Mouse (Mus musculus): ENCODE data around the gene Plac9a. TPM values are rescaled to one million over a fixed set of nuclear protein-coding genes. Genes with fewer than 3 reads are reported as not detected.

The Plac9a gene
- total RNA-seq, 2 experiments from 2014 or later, result not detected

- peak; percentile 95 for ATAC-seq (replicated peaks; ENCODE audit: low FRiP score, poor library complexity, severe bottlenecking)
Observed at GRCm38 (mm10) chr14:25841991-25842687, 60.8 kb downstream of the Plac9a start, which contains the start of gene Anxa11. Anxa11 (plus strand) TSS chr14:25842156.

- no peak for ATAC-seq (replicated peaks; ENCODE audit: low FRiP score, poor library complexity, severe bottlenecking)
Observed at GRCm38 (mm10) chr14:25841579-25841978, 61.3 kb downstream of the Plac9a start.

GRCm38 (mm10) chr14:25840961-25841360 lies 61.9 kb downstream of the Plac9a start:
- no peak for ATAC-seq (replicated peaks; ENCODE audit: low FRiP score, poor library complexity, severe bottlenecking)

GRCm38 (mm10) chr14:25839791-25840190 lies 63.1 kb downstream of the Plac9a start:
- ATAC-seq (replicated peaks; ENCODE audit: low FRiP score, poor library complexity, severe bottlenecking), result no peak

- no peak for ATAC-seq (replicated peaks; ENCODE audit: low FRiP score, poor library complexity, severe bottlenecking)
Observed at GRCm38 (mm10) chr14:25838411-25838810, 64.5 kb downstream of the Plac9a start.

Other genes with a start within 250 kb of the Plac9a start
- 11.7 and 16.5 TPM in 2 replicates for gene Ppif, start 208.9 kb downstream of the Plac9a start, total RNA-seq (2015; ENCODE audit: low replicate concordance)
- gene Ppif, start 208.9 kb downstream of the Plac9a start, total RNA-seq (2017; ENCODE audit: low replicate concordance), result 2.6 and 4.7 TPM in 2 replicates
- gene Zcchc24, start 134.1 kb downstream of the Plac9a start, total RNA-seq (2015; ENCODE audit: low replicate concordance), result 2.7 TPM in 1 of 2 replicates, not detected in the other
- gene Zcchc24, start 134.1 kb downstream of the Plac9a start, total RNA-seq (2017; ENCODE audit: low replicate concordance), result 0.94 and 0.98 TPM in 2 replicates
- 28.2 and 30.9 TPM in 2 replicates for gene Anxa11, start 60.9 kb downstream of the Plac9a start, total RNA-seq (2015; ENCODE audit: low replicate concordance)
- 4.3 and 6.8 TPM in 2 replicates for gene Anxa11, start 60.9 kb downstream of the Plac9a start, total RNA-seq (2017; ENCODE audit: low replicate concordance)
- 1.5 and 1.9 TPM in 2 replicates for gene Tmem254a, start 24.6 kb upstream of the Plac9a start, total RNA-seq (2015; ENCODE audit: low replicate concordance)
- gene Tmem254a, start 24.6 kb upstream of the Plac9a start, total RNA-seq (2017; ENCODE audit: low replicate concordance), result not detected in 2 replicates
- gene Cphx1, start 35.2 kb upstream of the Plac9a start, total RNA-seq (2015; ENCODE audit: low replicate concordance), result not detected in 2 replicates
- gene Cphx1, start 35.2 kb upstream of the Plac9a start, total RNA-seq (2017; ENCODE audit: low replicate concordance), result 0.17 TPM in 1 of 2 replicates, not detected in the other
- not detected in 2 replicates for gene Duxbl1, start 75.5 kb upstream of the Plac9a start, total RNA-seq (2015; ENCODE audit: low replicate concordance)
- gene Duxbl1, start 75.5 kb upstream of the Plac9a start, total RNA-seq (2017; ENCODE audit: low replicate concordance), result 0.42 TPM in 1 of 2 replicates, not detected in the other
- gene Gm9780, start 139.6 kb upstream of the Plac9a start, total RNA-seq (2015; ENCODE audit: low replicate concordance), result not detected in 2 replicates
- 6.1 TPM in 1 of 2 replicates, not detected in the other for gene Gm9780, start 139.6 kb upstream of the Plac9a start, total RNA-seq (2017; ENCODE audit: low replicate concordance)
- 1.2 and 24.5 TPM in 2 replicates for gene Tmem254c, start 164.3 kb upstream of the Plac9a start, total RNA-seq (2015; ENCODE audit: low replicate concordance)
- 3.3 and 11.2 TPM in 2 replicates for gene Tmem254c, start 164.3 kb upstream of the Plac9a start, total RNA-seq (2017; ENCODE audit: low replicate concordance)
- not detected in 2 replicates for gene Cphx2, start 178.4 kb upstream of the Plac9a start, total RNA-seq (2015; ENCODE audit: low replicate concordance)
- not detected in 2 replicates for gene Cphx2, start 178.4 kb upstream of the Plac9a start, total RNA-seq (2017; ENCODE audit: low replicate concordance)
- gene Cphx3, start 179.2 kb upstream of the Plac9a start, total RNA-seq (2015; ENCODE audit: low replicate concordance), result not detected in 2 replicates
- not detected in 2 replicates for gene Cphx3, start 179.2 kb upstream of the Plac9a start, total RNA-seq (2017; ENCODE audit: low replicate concordance)
- gene Duxbl2, start 215.2 kb upstream of the Plac9a start, total RNA-seq (2015; ENCODE audit: low replicate concordance), result not detected in 2 replicates
- not detected in 2 replicates for gene Duxbl2, start 215.2 kb upstream of the Plac9a start, total RNA-seq (2017; ENCODE audit: low replicate concordance)